Mouse (Mus musculus) midbrain, embryonic 11.5 days (tissue): Measurements from ENCODE around the gene Mcrip2. TPM values are rescaled to one million over a fixed set of nuclear protein-coding genes. Genes with fewer than 3 reads are reported as not detected.

ENCODE experiments used
- ATAC-seq: fragments of 200-750 bp; cut with Nextera tagmentation; 2 replicates; pipeline ENCODE4 v1.8.0; 2017; ENCODE audit warnings: moderate TSS enrichment, moderate library complexity; ENCODE audit not compliant: low FRiP score
- DNase-seq: peaks from one replicate; pipeline ENCODE4 v3.0.0; 2015; ENCODE audit warnings: low spot score; ENCODE audit errors: missing footprints
- H3K27ac ChIP-seq: fragments of 300-500 bp; sonication (generic); 2 replicates; pipeline ENCODE4 v1.5.1; 2014; ENCODE audit warnings: low read depth, low read length
- H3K27me3 ChIP-seq: fragments of 300-500 bp; sonication (generic); 2 replicates; pipeline ENCODE4 v1.6.1; 2014; ENCODE audit warnings: mild to moderate bottlenecking, low read length, moderate library complexity, mixed read lengths; ENCODE audit not compliant: control insufficient read depth, insufficient read depth
- H3K36me3 ChIP-seq: fragments of 300-500 bp; sonication (generic); 2 replicates; pipeline ENCODE4 v1.6.1; 2014; ENCODE audit warnings: mild to moderate bottlenecking, low read length, moderate library complexity, mixed read lengths; ENCODE audit not compliant: control insufficient read depth, insufficient read depth
- H3K4me1 ChIP-seq: fragments of 300-500 bp; sonication (generic); 2 replicates; pipeline ENCODE4 v1.6.1; 2014; ENCODE audit warnings: low read length; ENCODE audit not compliant: control insufficient read depth, insufficient read depth
- H3K4me2 ChIP-seq: fragments of 300-500 bp; sonication (generic); 2 replicates; pipeline ENCODE4 v1.6.1; 2014; ENCODE audit warnings: mild to moderate bottlenecking, moderate library complexity
- H3K4me3 ChIP-seq: fragments of 300-500 bp; sonication (generic); 2 replicates; pipeline ENCODE4 v1.5.1; 2014; ENCODE audit warnings: low read depth, low read length
- H3K9ac ChIP-seq: fragments of 300-500 bp; sonication (generic); 2 replicates; pipeline ENCODE4 v1.6.1; 2014; ENCODE audit warnings: low read length
- H3K9me3 ChIP-seq: fragments of 300-500 bp; sonication (generic); 2 replicates; pipeline ENCODE4 v1.6.1; 2016; ENCODE audit warnings: low read length; ENCODE audit not compliant: control insufficient read depth
- WGBS: fragments of 180-500 bp; shearing (Covaris S2); extraction: QIAGEN DNeasy Blood & Tissue Kit; methylation state at CpG from one replicate; pipeline ENCODE4 v1.1.7; 2014; 5-methylcytosine and 5-hydroxymethylcytosine counted together
- polyA plus RNA-seq: library from polyadenylated mRNA; unstranded; fragments of >200 nt; fragmentation: Nextera tagmentation; extraction: Ambion mirVana; gene quantifications from 2 replicates; pipeline ENCODE4 v1.2.1, GENCODE M21; 2014

The Mcrip2 gene
- polyA plus RNA-seq, 1 experiment from 2014 or later, result 7.0 TPM

- H3K36me3 ChIP-seq, result 0 out of 2 replicates have a peak, but pooled peaks cover 3% of the 10 kb centered on the region
- 89% methylated on average over 3 of the region's 3 CpGs for WGBS
- no peaks in the 10 kb centered on the region for H3K4me1 ChIP-seq
These were observed 34.5 kb upstream of the Mcrip2 start for GRCm38 (mm10) chr17:25903061-25903460.

GRCm38 (mm10) chr17:25900193-25900592 lies 31.6 kb upstream of the Mcrip2 start:
- no peaks in the 10 kb centered on the region for H3K27me3 ChIP-seq
- DNase-seq (no peak), ATAC-seq (no peak)
- 96% methylated on average over 1 of the region's 1 CpGs for WGBS
- H3K27ac ChIP-seq, result no peak overlapping the region
- H3K9ac ChIP-seq, result no peak overlapping the region
- H3K4me1 ChIP-seq, result no peaks in the 10 kb centered on the region; the same call in 1 of the 2 replicates
- 0 out of 2 replicates have a peak, but pooled peaks cover 3% of the 10 kb centered on the region for H3K36me3 ChIP-seq
- no peaks in the 10 kb centered on the region for H3K9me3 ChIP-seq
- H3K4me3 ChIP-seq, result no peak overlapping the region
- H3K4me2 ChIP-seq, result no peak overlapping the region

More at GRCm38 (mm10) chr17:25903061-25903460, 34.5 kb upstream of the Mcrip2 start:
- H3K4me2 ChIP-seq, result no peak overlapping the region
- no peaks in the 10 kb centered on the region for H3K27me3 ChIP-seq
- ATAC-seq, result no peak
- DNase-seq, result no peak
- H3K27ac ChIP-seq, result no peak overlapping the region
- no peak overlapping the region for H3K9ac ChIP-seq
- no peaks in the 10 kb centered on the region for H3K9me3 ChIP-seq
- no peak overlapping the region for H3K4me3 ChIP-seq

GRCm38 (mm10) chr17:25895891-25896290 lies 27.3 kb upstream of the Mcrip2 start:
- H3K27ac ChIP-seq, result no peak overlapping the region
- H3K4me1 ChIP-seq, result no peaks in the 10 kb centered on the region; the same call in 1 of the 2 replicates
- no peak overlapping the region for H3K4me2 ChIP-seq
- H3K36me3 ChIP-seq, result 0 out of 2 replicates have a peak, but pooled peaks cover 3% of the 10 kb centered on the region
- no peaks in the 10 kb centered on the region for H3K27me3 ChIP-seq
- no peak overlapping the region for H3K9ac ChIP-seq
- H3K9me3 ChIP-seq, result no peaks in the 10 kb centered on the region
- 67% methylated on average over 12 of the region's 12 CpGs for WGBS
- no peak overlapping the region for H3K4me3 ChIP-seq
- DNase-seq (no peak), ATAC-seq (no peak)

GRCm38 (mm10) chr17:25895415-25895814 lies 26.9 kb upstream of the Mcrip2 start:
- H3K4me2 ChIP-seq, result no peak overlapping the region
- no peak overlapping the region for H3K27ac ChIP-seq

GRCm38 (mm10) chr17:25893975-25894617 lies 25.5 kb upstream of the Mcrip2 start:
- Histone ChIP-seq H3K27me3 (no peaks in the 10 kb centered on the region), H3K4me3 (no peak overlapping the region), H3K9me3 (no peaks in the 10 kb centered on the region), H3K4me1 (no peaks in the 10 kb centered on the region; the same call in 1 of the 2 replicates), H3K4me2 (no peak overlapping the region), H3K36me3 (no peaks in the 10 kb centered on the region), H3K9ac (no peak overlapping the region), H3K27ac (no peak overlapping the region)
- DNase-seq (no peak), ATAC-seq (peak; percentile 71)
- 25% methylated on average over 2 of the region's 2 CpGs for WGBS

More at GRCm38 (mm10) chr17:25895415-25895814, 26.9 kb upstream of the Mcrip2 start:
- Histone ChIP-seq H3K27me3 (no peaks in the 10 kb centered on the region), H3K9me3 (no peaks in the 10 kb centered on the region), H3K36me3 (0 out of 2 replicates have a peak, but pooled peaks cover 3% of the 10 kb centered on the region), H3K4me3 (no peak overlapping the region), H3K4me1 (no peaks in the 10 kb centered on the region; the same call in 1 of the 2 replicates), H3K9ac (no peak overlapping the region)
- WGBS, result 12% methylated on average over 2 of the region's 2 CpGs
- DNase-seq (no peak), ATAC-seq (no peak)

- Histone ChIP-seq H3K9ac (no peak overlapping the region), H3K27ac (no peak overlapping the region), H3K4me1 (no peaks in the 10 kb centered on the region), H3K4me3 (no peak overlapping the region), H3K9me3 (no peaks in the 10 kb centered on the region), H3K4me2 (no peak overlapping the region), H3K36me3 (no peaks in the 10 kb centered on the region), H3K27me3 (no peaks in the 10 kb centered on the region)
- DNase-seq, result no peak
- WGBS, result 94% methylated on average over 3 of the region's 3 CpGs
- no peak for ATAC-seq
These were observed 20.3 kb upstream of the Mcrip2 start for GRCm38 (mm10) chr17:25888837-25889236.

- Histone ChIP-seq H3K9ac (no peak overlapping the region), H3K4me3 (no peak overlapping the region), H3K27me3 (no peaks in the 10 kb centered on the region), H3K9me3 (no peaks in the 10 kb centered on the region), H3K4me1 (peaks cover 3% of the 10 kb centered on the region), H3K4me2 (no peak overlapping the region), H3K27ac (no peak overlapping the region), H3K36me3 (no peaks in the 10 kb centered on the region)
- WGBS, result 93% methylated on average over 10 of the region's 10 CpGs
- no peak for ATAC-seq
- no peak for DNase-seq
These were observed 18.9 kb upstream of the Mcrip2 start for GRCm38 (mm10) chr17:25887467-25887866.

GRCm38 (mm10) chr17:25886806-25887205 lies 18.2 kb upstream of the Mcrip2 start:
- no peak for ATAC-seq

GRCm38 (mm10) chr17:25885636-25886035 lies 17.1 kb upstream of the Mcrip2 start:
- 69% methylated on average over 4 of the region's 4 CpGs for WGBS
- no peak overlapping the region for H3K4me2 ChIP-seq
- no peak overlapping the region for H3K9ac ChIP-seq
- no peaks in the 10 kb centered on the region for H3K36me3 ChIP-seq
- no peaks in the 10 kb centered on the region for H3K27me3 ChIP-seq
- H3K4me1 ChIP-seq, result peaks cover 21% of the 10 kb centered on the region
- no peak overlapping the region for H3K27ac ChIP-seq
- H3K9me3 ChIP-seq, result no peaks in the 10 kb centered on the region
- DNase-seq (no peak), ATAC-seq (no peak)
- H3K4me3 ChIP-seq, result no peak overlapping the region

More at GRCm38 (mm10) chr17:25886806-25887205, 18.2 kb upstream of the Mcrip2 start:
- DNase-seq, result no peak
- H3K4me2 ChIP-seq, result no peak overlapping the region
- H3K36me3 ChIP-seq, result no peaks in the 10 kb centered on the region
- no peak overlapping the region for H3K4me3 ChIP-seq
- peaks cover 9% of the 10 kb centered on the region for H3K4me1 ChIP-seq
- H3K9me3 ChIP-seq, result no peaks in the 10 kb centered on the region
- no peak overlapping the region for H3K9ac ChIP-seq
- no peak overlapping the region for H3K27ac ChIP-seq
- H3K27me3 ChIP-seq, result no peaks in the 10 kb centered on the region
